Mouse (Mus musculus): ENCODE results near the gene Il17rc.

Gene Il17rc

GRCm38 (mm10) chr6:113471297-113471936 lies at the start of gene Il17rc:
TSS of gene Il17rc (plus strand) at chr6:113471427.
- in situ Hi-C loops (cut with MboI; ENCODE audit: unreplicated experiment in 2 of 2): no loop called here

GRCm38 (mm10) chr6:113423000-113423399 lies 48.2 kb upstream of the Il17rc start:
- in situ Hi-C loops (cut with MboI; ENCODE audit: unreplicated experiment in 2 of 2): no loop called here

- in situ Hi-C loops (cut with MboI; ENCODE audit: unreplicated experiment in 2 of 2): no loop called here
These were observed 47.0 kb upstream of the Il17rc start for GRCm38 (mm10) chr6:113424187-113424586.

- in situ Hi-C loops (cut with MboI; ENCODE audit: unreplicated experiment in 2 of 2): loop anchor here in 1 of 2 experiments (25.0 kb wide), 1 partner anchor 636 kb away; no protein-coding TSS in a partner anchor
These were observed 44.5 kb upstream of the Il17rc start for GRCm38 (mm10) chr6:113426696-113427095.

GRCm38 (mm10) chr6:113427397-113427796 lies 43.8 kb upstream of the Il17rc start:
- in situ Hi-C loops (cut with MboI; ENCODE audit: unreplicated experiment in 2 of 2): loop anchor here in 1 of 2 experiments (25.0 kb wide), 1 partner anchor 635 kb away; no protein-coding TSS in a partner anchor

GRCm38 (mm10) chr6:113428006-113428405 lies 43.2 kb upstream of the Il17rc start:
- in situ Hi-C loops (cut with MboI; ENCODE audit: unreplicated experiment in 2 of 2): loop anchor here in 1 of 2 experiments (25.0 kb wide), 1 partner anchor 634 kb away; no protein-coding TSS in a partner anchor

- in situ Hi-C loops (cut with MboI; ENCODE audit: unreplicated experiment in 2 of 2): loop anchor here in 1 of 2 experiments (25.0 kb wide), 1 partner anchor 632 kb away; no protein-coding TSS in a partner anchor
These were observed 41.3 kb upstream of the Il17rc start for GRCm38 (mm10) chr6:113429965-113430364.

GRCm38 (mm10) chr6:113430846-113431245 lies 40.4 kb upstream of the Il17rc start:
- in situ Hi-C loops (cut with MboI; ENCODE audit: unreplicated experiment in 2 of 2): loop anchor here in 1 of 2 experiments (25.0 kb wide), 1 partner anchor 631 kb away; no protein-coding TSS in a partner anchor

GRCm38 (mm10) chr6:113431801-113432200 lies 39.4 kb upstream of the Il17rc start:
- in situ Hi-C loops (cut with MboI; ENCODE audit: unreplicated experiment in 2 of 2): loop anchor here in 1 of 2 experiments (25.0 kb wide), 1 partner anchor 630 kb away; no protein-coding TSS in a partner anchor

- in situ Hi-C loops (cut with MboI; ENCODE audit: unreplicated experiment in 2 of 2): loop anchor here in 1 of 2 experiments (25.0 kb wide), 1 partner anchor 629 kb away; no protein-coding TSS in a partner anchor
These were observed 37.6 kb upstream of the Il17rc start for GRCm38 (mm10) chr6:113433661-113434060.

GRCm38 (mm10) chr6:113434691-113435090 lies 36.5 kb upstream of the Il17rc start:
- in situ Hi-C loops (cut with MboI; ENCODE audit: unreplicated experiment in 2 of 2): loop anchor here in 1 of 2 experiments (25.0 kb wide), 1 partner anchor 628 kb away; no protein-coding TSS in a partner anchor

GRCm38 (mm10) chr6:113435664-113436205 lies 35.5 kb upstream of the Il17rc start, which contains the start of gene Cidec:
TSS of gene Cidec (minus strand) at chr6:113435760.
- in situ Hi-C loops (cut with MboI; ENCODE audit: unreplicated experiment in 2 of 2): loop anchor here in 1 of 2 experiments (25.0 kb wide), 1 partner anchor 627 kb away; no protein-coding TSS in a partner anchor

- in situ Hi-C loops (cut with MboI; ENCODE audit: unreplicated experiment in 2 of 2): loop anchor here in 1 of 2 experiments (25.0 kb wide), 1 partner anchor 625 kb away; no protein-coding TSS in a partner anchor
These were observed 34.1 kb upstream of the Il17rc start for GRCm38 (mm10) chr6:113437135-113437534.

- in situ Hi-C loops (cut with MboI; ENCODE audit: unreplicated experiment in 2 of 2): loop anchor here in 1 of 2 experiments (25.0 kb wide), 1 partner anchor 623 kb away; no protein-coding TSS in a partner anchor
These were observed 32.4 kb upstream of the Il17rc start for GRCm38 (mm10) chr6:113438721-113439430.

- in situ Hi-C loops (cut with MboI; ENCODE audit: unreplicated experiment in 2 of 2): loop anchor here in 1 of 2 experiments (25.0 kb wide), 1 partner anchor 622 kb away; no protein-coding TSS in a partner anchor
These were observed 30.5 kb upstream of the Il17rc start for GRCm38 (mm10) chr6:113440686-113441085.

GRCm38 (mm10) chr6:113441147-113441680 lies 30.0 kb upstream of the Il17rc start:
- in situ Hi-C loops (cut with MboI; ENCODE audit: unreplicated experiment in 2 of 2): loop anchor here in 1 of 2 experiments (25.0 kb wide), 1 partner anchor 621 kb away; no protein-coding TSS in a partner anchor

GRCm38 (mm10) chr6:113442087-113442441 lies 29.2 kb upstream of the Il17rc start:
- in situ Hi-C loops (cut with MboI; ENCODE audit: unreplicated experiment in 2 of 2): loop anchor here in 1 of 2 experiments (25.0 kb wide), 1 partner anchor 620 kb away; no protein-coding TSS in a partner anchor

- in situ Hi-C loops (cut with MboI; ENCODE audit: unreplicated experiment in 2 of 2): loop anchor here in 1 of 2 experiments (25.0 kb wide), 1 partner anchor 620 kb away; no protein-coding TSS in a partner anchor
These were observed 28.7 kb upstream of the Il17rc start, which contains the start of gene Jagn1 for GRCm38 (mm10) chr6:113442442-113443090. TSS of gene Jagn1 (plus strand) at chr6:113442569.

GRCm38 (mm10) chr6:113443091-113443490 lies 28.1 kb upstream of the Il17rc start:
- in situ Hi-C loops (cut with MboI; ENCODE audit: unreplicated experiment in 2 of 2): loop anchor here in 1 of 2 experiments (25.0 kb wide), 1 partner anchor 619 kb away; no protein-coding TSS in a partner anchor

Data from v-Abl transformed pro-B cells (cell line).